Mouse (Mus musculus) MEL (cell line): Measurements from ENCODE around the gene Tgoln1.

Experiments
- CTCF ChIP-seq, 3 experiments: IDR thresholded peaks in 2 of 3; conservative IDR thresholded peaks in 1 of 3; 2 replicates each; pipeline ENCODE4 v1.5.1; 2011 to 2012; ENCODE audit warnings: low read length in 3 of 3, low read depth in 2 of 3, mild to moderate bottlenecking in 2 of 3, improper control_type of control experiment in 1 of 3, inconsistent platforms in 1 of 3, mixed read lengths in 1 of 3, moderate library complexity in 1 of 3; ENCODE audit not compliant: control insufficient read depth in 1 of 3, insufficient read depth in 1 of 3, poor library complexity in 1 of 3, severe bottlenecking in 1 of 3
- POLR2A ChIP-seq, 2 experiments: IDR thresholded peaks; 2 replicates each; pipeline ENCODE4 v1.6.1; 2011 to 2012; ENCODE audit warnings: low read length in 2 of 2, mild to moderate bottlenecking in 2 of 2, control low read depth in 1 of 2, improper control_type of control experiment in 1 of 2, low read depth in 1 of 2, moderate library complexity in 1 of 2; ENCODE audit not compliant: control insufficient read depth in 1 of 2, insufficient read depth in 1 of 2, poor library complexity in 1 of 2
- ZC3H11A ChIP-seq: IDR thresholded peaks from 2 replicates; pipeline ENCODE4 v1.6.1; 2012; ENCODE audit warnings: low read depth, mild to moderate bottlenecking, inconsistent platforms, low read length, improper control_type of control experiment

GRCm38 (mm10) chr6:72610261-72610660 lies 6.5 kb downstream of the Tgoln1 start:
- no peak for TF ChIP-seq ZC3H11A
- no peak for TF ChIP-seq POLR2A (IDR thresholded peaks at IDR 0.05; ENCODE audit: control insufficient read depth in 1 of 2, insufficient read depth in 1 of 2, low read depth in 1 of 2, low read length in 2 of 2, poor library complexity in 1 of 2)
- TF ChIP-seq CTCF (IDR thresholded peaks at IDR 0.05 in 2 of 3, conservative IDR thresholded peaks at IDR 0.05 in 1 of 3; ENCODE audit: control insufficient read depth in 1 of 3, insufficient read depth in 1 of 3, low read depth in 2 of 3, low read length in 3 of 3, poor library complexity in 1 of 3, severe bottlenecking in 1 of 3): no peak
